Mouse (Mus musculus) limb, embryonic 15.5 days (tissue): ENCODE results near the gene D430041D05Rik. TPM values are rescaled to one million over a fixed set of nuclear protein-coding genes. Genes with fewer than 3 reads are reported as not detected.

ENCODE experiments used
- ATAC-seq: fragments of 200-750 bp; cut with Nextera tagmentation; 2 replicates; pipeline ENCODE4 v1.8.0; 2017; ENCODE audit warnings: low read depth, moderate TSS enrichment; ENCODE audit not compliant: insufficient number of reproducible peaks, low FRiP score, low TSS enrichment
- H3K27ac ChIP-seq: fragments of 300-500 bp; sonication (generic); 2 replicates; pipeline ENCODE4 v1.5.1; 2015; ENCODE audit warnings: moderate library complexity, mild to moderate bottlenecking, inconsistent platforms
- H3K27me3 ChIP-seq: fragments of 300-500 bp; sonication (generic); 2 replicates; pipeline ENCODE4 v1.6.1; 2015; ENCODE audit warnings: inconsistent platforms
- H3K36me3 ChIP-seq: fragments of 300-500 bp; sonication (generic); 2 replicates; pipeline ENCODE4 v1.6.1; 2015; ENCODE audit warnings: inconsistent platforms
- H3K4me1 ChIP-seq: fragments of 300-500 bp; sonication (generic); 2 replicates; pipeline ENCODE4 v1.6.1; 2015; ENCODE audit warnings: inconsistent platforms
- H3K4me2 ChIP-seq: fragments of 300-500 bp; sonication (generic); 2 replicates; pipeline ENCODE4 v1.6.1; 2015; ENCODE audit warnings: mild to moderate bottlenecking, inconsistent platforms
- H3K4me3 ChIP-seq: fragments of 300-500 bp; sonication (generic); 2 replicates; pipeline ENCODE4 v1.5.1; 2015; ENCODE audit warnings: mild to moderate bottlenecking, inconsistent platforms
- H3K9ac ChIP-seq: fragments of 300-500 bp; sonication (generic); 2 replicates; pipeline ENCODE4 v1.6.1; 2015; ENCODE audit warnings: inconsistent platforms
- H3K9me3 ChIP-seq: fragments of 300-500 bp; sonication (generic); 2 replicates; pipeline ENCODE4 v1.6.1; 2016; ENCODE audit warnings: inconsistent platforms
- WGBS: fragments of 180-500 bp; shearing (Covaris S2); methylation state at CpG from one replicate; pipeline ENCODE4 v1.1.7; 2015; 5-methylcytosine and 5-hydroxymethylcytosine counted together
- polyA plus RNA-seq: library from polyadenylated mRNA; unstranded; fragments of >200 nt; fragmentation: Nextera tagmentation; extraction: Ambion mirVana; gene quantifications from 2 replicates; pipeline ENCODE4 v1.2.1, GENCODE M21; 2015

Gene D430041D05Rik
- polyA plus RNA-seq, 1 experiment from 2014 or later, result 0.87 TPM

- ATAC-seq, result no peak
- Histone ChIP-seq H3K4me1 (0 out of 2 replicates have a peak, but pooled peaks cover 1% of the 10 kb centered on the region), H3K4me3 (no peak overlapping the region), H3K9me3 (no peaks in the 10 kb centered on the region), H3K27me3 (no peaks in the 10 kb centered on the region), H3K9ac (no peak overlapping the region), H3K36me3 (no peaks in the 10 kb centered on the region), H3K4me2 (no peak overlapping the region), H3K27ac (no peak overlapping the region)
- WGBS, result 74% methylated on average over 6 of the region's 6 CpGs
These were observed 97.6 kb downstream of the D430041D05Rik start for GRCm38 (mm10) chr2:104313246-104313645.

DNA sequence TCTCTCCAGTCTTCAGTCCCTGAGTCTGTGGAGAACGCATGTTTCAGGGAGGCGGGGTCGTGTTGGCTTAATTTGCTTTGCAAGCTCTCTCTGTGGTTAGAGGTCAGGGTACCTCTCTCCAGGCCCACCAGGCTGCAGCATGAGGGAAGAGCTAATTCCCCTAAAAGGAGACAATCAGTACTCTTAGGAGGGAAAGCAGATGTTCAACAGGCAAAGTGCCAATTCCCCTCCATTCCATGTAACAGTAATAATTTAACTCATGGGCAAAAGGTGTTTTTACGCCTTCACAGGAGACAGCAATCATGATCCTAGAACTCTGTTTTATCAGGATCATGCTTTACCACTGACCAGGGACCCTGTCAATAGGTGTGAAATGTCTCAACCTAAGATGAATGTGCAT lies 103.7 kb downstream of the D430041D05Rik start:
- H3K36me3 ChIP-seq, result no peaks in the 10 kb centered on the region
- no peaks in the 10 kb centered on the region for H3K4me1 ChIP-seq
- ATAC-seq, result no peak
- no peak overlapping the region for H3K9ac ChIP-seq
- no peaks in the 10 kb centered on the region for H3K27me3 ChIP-seq
- H3K4me2 ChIP-seq, result no peak overlapping the region
- H3K27ac ChIP-seq, result no peak overlapping the region
- H3K4me3 ChIP-seq, result no peak overlapping the region
- 68% methylated on average over 4 of the region's 4 CpGs for WGBS
- no peaks in the 10 kb centered on the region for H3K9me3 ChIP-seq

- no peak overlapping the region for H3K9ac ChIP-seq
- no peaks in the 10 kb centered on the region for H3K9me3 ChIP-seq
- 76% methylated on average over 5 of the region's 5 CpGs for WGBS
- no peak overlapping the region for H3K4me3 ChIP-seq
- no peaks in the 10 kb centered on the region for H3K36me3 ChIP-seq
- no peak overlapping the region for H3K27ac ChIP-seq
- no peaks in the 10 kb centered on the region for H3K27me3 ChIP-seq
- H3K4me2 ChIP-seq, result no peak overlapping the region
- no peaks in the 10 kb centered on the region for H3K4me1 ChIP-seq
- ATAC-seq, result no peak
These were observed 105.1 kb downstream of the D430041D05Rik start for GRCm38 (mm10) chr2:104305722-104306121.

DNA sequence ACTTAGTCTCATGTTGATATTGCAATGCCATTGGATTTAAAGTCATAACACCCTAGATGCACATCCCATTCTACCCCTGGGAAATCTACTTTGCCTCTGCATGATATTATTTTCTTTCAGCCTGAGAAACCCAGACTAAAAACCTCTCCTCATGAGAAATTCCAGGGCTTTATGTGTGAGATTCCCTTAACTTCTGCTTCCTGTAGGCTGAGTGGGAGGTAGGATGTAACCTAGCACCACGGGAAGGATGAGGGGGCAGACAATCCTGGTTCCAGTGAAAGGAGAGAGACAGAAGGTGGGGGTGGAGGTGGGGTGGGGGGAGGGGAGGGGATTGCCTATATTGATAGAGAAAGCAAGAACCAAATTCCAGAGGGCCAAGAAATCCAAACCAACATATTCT lies 110.9 kb downstream of the D430041D05Rik start:
- no peak for ATAC-seq
- H3K4me2 ChIP-seq, result no peak overlapping the region
- H3K36me3 ChIP-seq, result no peaks in the 10 kb centered on the region
- H3K27ac ChIP-seq, result no peak overlapping the region
- H3K9me3 ChIP-seq, result no peaks in the 10 kb centered on the region
- no peaks in the 10 kb centered on the region for H3K4me1 ChIP-seq
- no peak overlapping the region for H3K9ac ChIP-seq
- H3K4me3 ChIP-seq, result no peak overlapping the region
- H3K27me3 ChIP-seq, result no peaks in the 10 kb centered on the region
- 60% methylated on average over 1 of the region's 1 CpGs for WGBS

- no peak overlapping the region for H3K27ac ChIP-seq
- no peaks in the 10 kb centered on the region for H3K9me3 ChIP-seq
- no peaks in the 10 kb centered on the region for H3K4me1 ChIP-seq
- no peak overlapping the region for H3K4me2 ChIP-seq
- no peaks in the 10 kb centered on the region for H3K36me3 ChIP-seq
- H3K27me3 ChIP-seq, result no peaks in the 10 kb centered on the region
- no peak for ATAC-seq
- 12% methylated on average over 7 of the region's 7 CpGs for WGBS
- no peak overlapping the region for H3K4me3 ChIP-seq
- H3K9ac ChIP-seq, result no peak overlapping the region
These were observed 111.7 kb downstream of the D430041D05Rik start for GRCm38 (mm10) chr2:104299160-104299559.

DNA sequence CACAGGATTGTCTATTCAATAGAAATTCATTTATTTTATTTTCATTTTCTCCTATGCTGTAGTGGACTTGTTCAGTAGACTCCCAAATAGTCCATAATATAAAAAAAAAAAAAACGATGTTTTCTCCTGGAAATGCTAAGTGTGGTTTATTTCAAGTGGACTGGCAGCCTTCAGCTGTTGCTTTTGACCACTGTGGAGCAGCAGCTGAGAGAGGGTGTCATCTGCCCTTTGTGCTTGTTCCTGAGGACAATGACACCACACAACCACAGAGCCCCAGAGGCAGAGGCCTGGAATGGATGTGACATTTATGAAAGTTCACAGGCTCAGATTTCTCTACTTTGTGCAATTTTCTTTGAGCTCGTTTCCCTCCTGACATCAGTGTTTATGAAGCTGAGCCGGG lies 124.0 kb downstream of the D430041D05Rik start:
- WGBS, result 60% methylated on average over 3 of the region's 3 CpGs

GRCm38 (mm10) chr2:104283401-104283955 lies 127.3 kb downstream of the D430041D05Rik start:
- ATAC-seq, result no peak
- Histone ChIP-seq H3K4me1 (no peaks in the 10 kb centered on the region), H3K9ac (no peak overlapping the region), H3K4me3 (no peak overlapping the region), H3K27ac (no peak overlapping the region), H3K4me2 (no peak overlapping the region), H3K36me3 (no peaks in the 10 kb centered on the region), H3K9me3 (no peaks in the 10 kb centered on the region), H3K27me3 (no peaks in the 10 kb centered on the region)
- 90% methylated on average over 8 of the region's 8 CpGs for WGBS

More for the DNA sequence above, 124.0 kb downstream of the D430041D05Rik start:
- Histone ChIP-seq H3K27me3 (no peaks in the 10 kb centered on the region), H3K4me2 (no peak overlapping the region), H3K4me3 (no peak overlapping the region), H3K36me3 (no peaks in the 10 kb centered on the region), H3K9ac (no peak overlapping the region), H3K9me3 (no peaks in the 10 kb centered on the region), H3K27ac (no peak overlapping the region), H3K4me1 (no peaks in the 10 kb centered on the region)
- ATAC-seq, result no peak

GRCm38 (mm10) chr2:104282835-104283234 lies 128.0 kb downstream of the D430041D05Rik start:
- WGBS, result 73% methylated on average over 2 of the region's 2 CpGs
- Histone ChIP-seq H3K27me3 (no peaks in the 10 kb centered on the region), H3K9ac (no peak overlapping the region), H3K27ac (no peak overlapping the region), H3K4me1 (no peaks in the 10 kb centered on the region), H3K4me2 (no peak overlapping the region), H3K9me3 (no peaks in the 10 kb centered on the region), H3K36me3 (no peaks in the 10 kb centered on the region), H3K4me3 (no peak overlapping the region)
- ATAC-seq, result no peak

- Histone ChIP-seq H3K4me3 (no peak overlapping the region), H3K4me2 (no peak overlapping the region), H3K9ac (no peak overlapping the region), H3K27ac (no peak overlapping the region), H3K4me1 (peaks cover 12% of the 10 kb centered on the region), H3K9me3 (no peaks in the 10 kb centered on the region), H3K27me3 (no peaks in the 10 kb centered on the region), H3K36me3 (no peaks in the 10 kb centered on the region)
- 10% methylated on average over 4 of the region's 4 CpGs for WGBS
- ATAC-seq, result no peak
These were observed 143.8 kb downstream of the D430041D05Rik start for GRCm38 (mm10) chr2:104267049-104267448.

- Histone ChIP-seq H3K4me2 (no peak overlapping the region), H3K27ac (no peak overlapping the region), H3K4me3 (no peak overlapping the region), H3K9ac (no peak overlapping the region), H3K27me3 (peaks cover 7% of the 10 kb centered on the region; the same call in 1 of the 2 replicates), H3K36me3 (no peaks in the 10 kb centered on the region), H3K9me3 (no peaks in the 10 kb centered on the region), H3K4me1 (peaks cover 4% of the 10 kb centered on the region)
- no peak for ATAC-seq
- WGBS, result 86% methylated on average over 4 of the region's 4 CpGs
These were observed 149.1 kb downstream of the D430041D05Rik start for GRCm38 (mm10) chr2:104261741-104262067.

- H3K36me3 ChIP-seq, result no peaks in the 10 kb centered on the region
- no peak overlapping the region for H3K9ac ChIP-seq
- no peak overlapping the region for H3K4me2 ChIP-seq
- H3K4me3 ChIP-seq, result no peak overlapping the region
- WGBS, result 70% methylated on average over 18 of the region's 18 CpGs
- no peak for ATAC-seq
- no peak overlapping the region for H3K27ac ChIP-seq
- H3K27me3 ChIP-seq, result peaks cover 7% of the 10 kb centered on the region; the same call in 1 of the 2 replicates
- H3K4me1 ChIP-seq, result 0 out of 2 replicates have a peak, but pooled peaks cover 2% of the 10 kb centered on the region
- H3K9me3 ChIP-seq, result no peaks in the 10 kb centered on the region
These were observed 149.7 kb downstream of the D430041D05Rik start for GRCm38 (mm10) chr2:104260920-104261740.

DNA sequence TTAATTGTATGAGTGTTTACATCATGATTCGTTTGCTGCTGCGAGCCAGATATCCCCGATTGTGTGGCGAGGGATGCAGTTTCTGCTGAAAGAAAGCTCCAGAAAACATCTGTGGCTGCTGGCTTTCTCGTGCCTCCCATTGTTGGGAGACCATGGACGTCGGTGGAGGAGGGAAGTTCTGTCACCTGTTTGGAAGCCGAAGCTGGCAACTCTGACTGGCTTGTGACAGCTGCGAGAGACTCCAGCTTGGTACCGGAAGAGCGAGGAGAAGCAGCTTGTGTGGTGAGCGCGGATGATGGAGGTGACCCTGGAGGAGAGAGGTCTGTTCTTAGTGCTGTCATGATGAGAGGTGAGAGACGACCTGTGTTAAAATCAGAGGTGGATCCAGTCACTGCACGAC lies 154.2 kb downstream of the D430041D05Rik start:
- no peak overlapping the region for H3K4me2 ChIP-seq
- 70% methylated on average over 15 of the region's 15 CpGs for WGBS
- H3K9ac ChIP-seq, result no peak overlapping the region

More for the DNA sequence above, 154.2 kb downstream of the D430041D05Rik start:
- H3K27ac ChIP-seq, result no peak overlapping the region
- H3K4me1 ChIP-seq, result 0 out of 2 replicates have a peak, but pooled peaks cover 2% of the 10 kb centered on the region
- H3K27me3 ChIP-seq, result peaks cover 7% of the 10 kb centered on the region; the same call in 1 of the 2 replicates
- H3K9me3 ChIP-seq, result no peaks in the 10 kb centered on the region
- ATAC-seq, result no peak
- H3K4me3 ChIP-seq, result no peak overlapping the region
- no peaks in the 10 kb centered on the region for H3K36me3 ChIP-seq
